Mouse (Mus musculus) E14TG2a.4 (cell line): Measurements from ENCODE around the gene Tmem44.

Source experiments
- CTCF ChIP-seq: conservative IDR thresholded peaks from 2 replicates; pipeline ENCODE4 v1.5.1; 2014; ENCODE audit warnings: low read length
- NANOG ChIP-seq: IDR thresholded peaks from 2 replicates; pipeline ENCODE4 v1.6.1; 2014; ENCODE audit warnings: borderline replicate concordance, low read length, mixed read lengths
- POU5F1 ChIP-seq: IDR thresholded peaks from 2 replicates; pipeline ENCODE4 v1.6.1; 2014; ENCODE audit warnings: low read length, borderline replicate concordance

DNA sequence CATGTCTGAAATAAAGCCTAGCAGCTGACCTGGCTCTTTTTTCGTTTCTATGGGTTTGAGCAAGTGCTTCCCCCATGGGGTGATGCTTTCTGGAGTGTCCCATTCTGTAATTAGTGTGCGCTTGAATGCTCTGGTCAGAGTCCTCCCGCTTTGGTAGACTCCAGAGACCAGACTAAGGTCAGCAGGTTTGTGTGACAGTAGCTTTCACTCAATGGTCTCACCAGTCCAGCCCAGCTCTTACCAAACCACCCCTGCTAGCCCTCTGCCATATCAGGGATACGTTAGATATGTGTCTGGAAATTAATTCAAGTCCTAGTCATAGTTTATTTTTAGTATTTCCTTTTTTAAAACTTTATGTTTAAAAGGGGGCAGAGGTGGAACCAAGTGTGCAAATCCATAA is 10.0 kb upstream of the Tmem44 start:
- TF ChIP-seq CTCF = no peak
- TF ChIP-seq NANOG = no peak
- TF ChIP-seq POU5F1 = no peak
